Comparison of ENCODE assay signal across 8 mouse cellular contexts in genomic region chr16:4587516-4588210, GRCm38 (mm10). TPM values are rescaled to one million over a fixed set of nuclear protein-coding genes. Genes with fewer than 3 reads are reported as not detected.
DNase-seq lines count a peak whose midpoint lies in the region; ATAC-seq and TF ChIP-seq lines count a peak whose summit lies in the region.

No protein-coding gene starts in this region.

- no peaks in the 10 kb centered on the region for H3K27me3 ChIP-seq in spleen, adult 2 months (ENCODE audit: control insufficient read depth, insufficient read depth, low read length)
- no peaks in the 10 kb centered on the region for H3K27me3 ChIP-seq in hindbrain, embryonic 10.5 days (ENCODE audit: insufficient read depth, poor library complexity, severe bottlenecking)
- H3K27me3 ChIP-seq in limb, embryonic 13.5 days = no peaks in the 10 kb centered on the region
- H3K27me3 ChIP-seq in neural tube, embryonic 12.5 days (replicated peaks) = no peaks in the 10 kb centered on the region

- no peak overlapping the region for H3K4me3 ChIP-seq in spleen, adult 2 months (ENCODE audit: extremely low read depth, insufficient read depth, insufficient read length)
- H3K4me3 ChIP-seq in hindbrain, embryonic 10.5 days = no peak overlapping the region
- H3K4me3 ChIP-seq in limb, embryonic 13.5 days = no peak overlapping the region
- no peak overlapping the region for H3K4me3 ChIP-seq in neural tube, embryonic 12.5 days

- H3K36me3 ChIP-seq in spleen, adult 2 months (ENCODE audit: control insufficient read depth, insufficient read depth, low read length) = no peaks in the 10 kb centered on the region
- peaks cover 8% of the 10 kb centered on the region for H3K36me3 ChIP-seq in hindbrain, embryonic 10.5 days
- H3K36me3 ChIP-seq in limb, embryonic 13.5 days = peaks cover 14% of the 10 kb centered on the region
- H3K36me3 ChIP-seq in neural tube, embryonic 12.5 days = 0 out of 2 replicates have a peak, but pooled peaks cover 6% of the 10 kb centered on the region

- TF ChIP-seq CTCF in spleen, adult 2 months (IDR thresholded peaks at IDR 0.05; ENCODE audit: extremely low read depth, insufficient read depth, insufficient read length, insufficient replicate concordance) = no peak

- H3K9me3 ChIP-seq in hindbrain, embryonic 10.5 days = peaks cover 2% of the 10 kb centered on the region; the same call in 1 of the 2 replicates
- no peaks in the 10 kb centered on the region for H3K9me3 ChIP-seq in limb, embryonic 13.5 days
- no peaks in the 10 kb centered on the region for H3K9me3 ChIP-seq in neural tube, embryonic 12.5 days

- peak overlapping the region; percentile 67 for H3K4me2 ChIP-seq in limb, embryonic 13.5 days (replicated peaks)
- H3K4me2 ChIP-seq in neural tube, embryonic 12.5 days (replicated peaks) = 0 out of 2 replicates have a peak overlapping the region, but pooled peaks have one; percentile 61

- no peak for TF ChIP-seq POLR2A in spleen, adult 2 months (IDR thresholded peaks at IDR 0.05; ENCODE audit: low read depth, low read length)

- H3K4me1 ChIP-seq in spleen, adult 2 months (ENCODE audit: control insufficient read depth, insufficient read depth, insufficient read length) = peaks cover 6% of the 10 kb centered on the region; the same call in 1 of the 2 replicates
- H3K4me1 ChIP-seq in hindbrain, embryonic 10.5 days (replicated peaks) = peaks cover 30% of the 10 kb centered on the region
- H3K4me1 ChIP-seq in limb, embryonic 13.5 days = peaks cover 31% of the 10 kb centered on the region
- peaks cover 18% of the 10 kb centered on the region for H3K4me1 ChIP-seq in neural tube, embryonic 12.5 days

- H3K27ac ChIP-seq in spleen, adult 2 months (ENCODE audit: insufficient read depth, low read length) = peak overlapping the region; percentile 30; the same call in 1 of the 2 replicates
- peak overlapping the region; percentile 91 for H3K27ac ChIP-seq in hindbrain, embryonic 10.5 days
- H3K27ac ChIP-seq in limb, embryonic 13.5 days = peak overlapping the region; percentile 90
- no peak overlapping the region for H3K27ac ChIP-seq in neural tube, embryonic 12.5 days

- WGBS in spleen, adult 2 months = 83% methylated on average over 5 of the region's 5 CpGs
- 62% methylated on average over 5 of the region's 5 CpGs for WGBS in hindbrain, embryonic 10.5 days
- 57% methylated on average over 5 of the region's 5 CpGs for WGBS in limb, embryonic 13.5 days
- 58% methylated on average over 5 of the region's 5 CpGs for WGBS in neural tube, embryonic 12.5 days

- ATAC-seq in limb, embryonic 13.5 days (ENCODE audit: low FRiP score, low read depth) = no peak
- ATAC-seq in neural tube, embryonic 12.5 days (ENCODE audit: low FRiP score, low read depth) = no peak
- no peak for ATAC-seq in monocyte, adult 5-6 weeks (replicated peaks; ENCODE audit: insufficient number of reproducible peaks, low FRiP score, low TSS enrichment, poor library complexity, severe bottlenecking)

- 0 out of 2 replicates have a peak overlapping the region, but pooled peaks have one; percentile 31 for H3K9ac ChIP-seq in limb, embryonic 13.5 days
- H3K9ac ChIP-seq in neural tube, embryonic 12.5 days = no peak overlapping the region

- no peak for DNase-seq in spleen, adult 2 months (ENCODE audit: low read depth in 1 of 2, low spot score in 2 of 2)
- no peak for DNase-seq in spleen, adult 18-20 months
- no peak for DNase-seq in hindbrain, embryonic 10.5 days (ENCODE audit: low spot score)
- no peak for DNase-seq in thymus, postnatal 36 days
- no peak for DNase-seq in thymus, postnatal 25 days

RNA-seq across cellular contexts. Expression of gene Glis2, which starts 6.8 kb away (rescaled TPM):
- polyA plus RNA-seq in spleen, adult 2 months (2012; rRNA removed) = 11.9 and 14.1 TPM in 2 replicates
- 27.3 and 27.9 TPM in 2 replicates for polyA plus RNA-seq in hindbrain, embryonic 10.5 days (2016; fragmentation: Nextera tagmentation; extraction: Ambion mirVana)
- polyA plus RNA-seq in limb, embryonic 13.5 days (2015; fragmentation: Nextera tagmentation; extraction: Ambion mirVana) = 32.0 and 39.4 TPM in 2 replicates
- 36.5 and 36.7 TPM in 2 replicates for polyA plus RNA-seq in neural tube, embryonic 12.5 days (2016; fragmentation: Nextera tagmentation; extraction: Ambion mirVana)
- 0.19 to 0.76 TPM (median 0.64 TPM) in 3 replicates for total RNA-seq in monocyte, adult 5-6 weeks (2017)

RNA-seq across cellular contexts. Expression of gene Tfap4, which starts 28.0 kb away (rescaled TPM):
- polyA plus RNA-seq in spleen, adult 2 months (2012; rRNA removed) = 5.6 and 8.7 TPM in 2 replicates
- 21.3 and 27.5 TPM in 2 replicates for polyA plus RNA-seq in hindbrain, embryonic 10.5 days (2016; fragmentation: Nextera tagmentation; extraction: Ambion mirVana)
- 24.9 and 26.3 TPM in 2 replicates for polyA plus RNA-seq in limb, embryonic 13.5 days (2015; fragmentation: Nextera tagmentation; extraction: Ambion mirVana)
- 13.5 and 14.2 TPM in 2 replicates for polyA plus RNA-seq in neural tube, embryonic 12.5 days (2016; fragmentation: Nextera tagmentation; extraction: Ambion mirVana)
- 2.7 to 14.0 TPM (median 4.0 TPM) in 3 replicates for total RNA-seq in monocyte, adult 5-6 weeks (2017)

RNA-seq across cellular contexts. Expression of gene Pam16, which starts 37.1 kb away (rescaled TPM):
- polyA plus RNA-seq in spleen, adult 2 months (2012; rRNA removed) = 8.2 and 9.5 TPM in 2 replicates
- 88.0 and 131 TPM in 2 replicates for polyA plus RNA-seq in hindbrain, embryonic 10.5 days (2016; fragmentation: Nextera tagmentation; extraction: Ambion mirVana)
- 105 and 106 TPM in 2 replicates for polyA plus RNA-seq in limb, embryonic 13.5 days (2015; fragmentation: Nextera tagmentation; extraction: Ambion mirVana)
- 121 and 143 TPM in 2 replicates for polyA plus RNA-seq in neural tube, embryonic 12.5 days (2016; fragmentation: Nextera tagmentation; extraction: Ambion mirVana)
- 5.1 to 18.7 TPM (median 14.8 TPM) in 3 replicates for total RNA-seq in monocyte, adult 5-6 weeks (2017)

RNA-seq across cellular contexts. Expression of gene Srl, which starts 46.0 kb away (rescaled TPM):
- 0.53 and 0.68 TPM in 2 replicates for polyA plus RNA-seq in spleen, adult 2 months (2012; rRNA removed)
- 22.8 and 23.4 TPM in 2 replicates for polyA plus RNA-seq in hindbrain, embryonic 10.5 days (2016; fragmentation: Nextera tagmentation; extraction: Ambion mirVana)
- polyA plus RNA-seq in limb, embryonic 13.5 days (2015; fragmentation: Nextera tagmentation; extraction: Ambion mirVana) = 38.7 and 41.8 TPM in 2 replicates
- 30.2 and 33.2 TPM in 2 replicates for polyA plus RNA-seq in neural tube, embryonic 12.5 days (2016; fragmentation: Nextera tagmentation; extraction: Ambion mirVana)
- 0.29 to 0.38 TPM in 2 of 3 replicates, not detected in the other for total RNA-seq in monocyte, adult 5-6 weeks (2017)

RNA-seq across cellular contexts. Expression of gene Vasn, which starts 52.1 kb away (rescaled TPM):
- 23.6 and 31.3 TPM in 2 replicates for polyA plus RNA-seq in spleen, adult 2 months (2012; rRNA removed)
- polyA plus RNA-seq in hindbrain, embryonic 10.5 days (2016; fragmentation: Nextera tagmentation; extraction: Ambion mirVana) = 10.3 and 12.6 TPM in 2 replicates
- polyA plus RNA-seq in limb, embryonic 13.5 days (2015; fragmentation: Nextera tagmentation; extraction: Ambion mirVana) = 35.6 and 35.9 TPM in 2 replicates
- polyA plus RNA-seq in neural tube, embryonic 12.5 days (2016; fragmentation: Nextera tagmentation; extraction: Ambion mirVana) = 10.9 and 11.3 TPM in 2 replicates
- total RNA-seq in monocyte, adult 5-6 weeks (2017) = 0.19 to 0.43 TPM (median 0.39 TPM) in 3 replicates
